Mouse (Mus musculus): Measurements from ENCODE around the gene Unc93b1. TPM values are rescaled to one million over a fixed set of nuclear protein-coding genes. Genes with fewer than 3 reads are reported as not detected.

Unc93b1 gene
- polyA plus RNA-seq, 1 experiment from 2014 or later, result 4.5 TPM

- no peak overlapping the region for H3K27ac ChIP-seq (ENCODE audit: low read depth, low read length)
- no peak overlapping the region for H3K9ac ChIP-seq (ENCODE audit: low read depth, low read length)
- 0 out of 2 replicates have a peak, but pooled peaks cover 3% of the 10 kb centered on the region for H3K36me3 ChIP-seq (ENCODE audit: control insufficient read depth, insufficient read depth, low read length)
- no peak for ATAC-seq (replicated peaks; ENCODE audit: insufficient number of reproducible peaks, low FRiP score, low TSS enrichment)
- H3K4me1 ChIP-seq (ENCODE audit: control insufficient read depth, insufficient read depth, low read length), result peaks cover 32% of the 10 kb centered on the region
- no peaks in the 10 kb centered on the region for H3K9me3 ChIP-seq (replicated peaks; ENCODE audit: control insufficient read depth, low read length)
- WGBS (ENCODE audit: insufficient replicate concordance), result 75% methylated on average over 8 of the region's 8 CpGs
- no peak overlapping the region for H3K4me2 ChIP-seq
- H3K27me3 ChIP-seq (ENCODE audit: control insufficient read depth, insufficient read depth, low read length), result no peaks in the 10 kb centered on the region
- no peak overlapping the region for H3K4me3 ChIP-seq (ENCODE audit: low read depth, low read length)
Measured at GRCm38 (mm10) chr19:3907876-3908660, 26.9 kb upstream of the Unc93b1 start.

DNA sequence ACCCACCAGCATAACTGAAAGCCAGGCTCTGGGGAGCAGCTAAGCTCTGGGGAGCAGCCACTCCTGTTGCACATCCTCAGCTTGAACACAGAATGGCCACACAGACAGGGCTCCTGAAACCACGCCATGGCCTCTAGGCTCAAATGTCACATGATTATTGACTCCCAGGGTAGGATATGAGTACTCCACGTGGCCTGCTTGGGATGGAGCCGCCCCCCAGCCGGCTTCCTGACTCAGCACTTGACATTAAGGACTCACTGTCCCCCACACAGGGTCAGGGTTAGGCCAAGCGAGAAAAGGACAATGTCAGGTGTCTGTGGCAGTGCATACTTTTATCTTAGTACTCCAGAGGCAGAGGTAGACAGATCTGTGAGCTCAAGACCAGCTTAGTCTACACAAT lies 24.8 kb upstream of the Unc93b1 start:
- H3K27ac ChIP-seq (ENCODE audit: low read depth, low read length), result no peak overlapping the region
- no peak for ATAC-seq (replicated peaks; ENCODE audit: insufficient number of reproducible peaks, low FRiP score, low TSS enrichment)
- no peak overlapping the region for H3K9ac ChIP-seq (ENCODE audit: low read depth, low read length)
- no peak overlapping the region for H3K4me2 ChIP-seq
- H3K36me3 ChIP-seq (ENCODE audit: control insufficient read depth, insufficient read depth, low read length), result 0 out of 2 replicates have a peak, but pooled peaks cover 3% of the 10 kb centered on the region
- no peaks in the 10 kb centered on the region for H3K9me3 ChIP-seq (replicated peaks; ENCODE audit: control insufficient read depth, low read length)
- no peak overlapping the region for H3K4me3 ChIP-seq (ENCODE audit: low read depth, low read length)
- H3K4me1 ChIP-seq (ENCODE audit: control insufficient read depth, insufficient read depth, low read length), result peaks cover 27% of the 10 kb centered on the region
- 79% methylated on average over 5 of the region's 5 CpGs for WGBS (ENCODE audit: insufficient replicate concordance)
- no peaks in the 10 kb centered on the region for H3K27me3 ChIP-seq (ENCODE audit: control insufficient read depth, insufficient read depth, low read length)

DNA sequence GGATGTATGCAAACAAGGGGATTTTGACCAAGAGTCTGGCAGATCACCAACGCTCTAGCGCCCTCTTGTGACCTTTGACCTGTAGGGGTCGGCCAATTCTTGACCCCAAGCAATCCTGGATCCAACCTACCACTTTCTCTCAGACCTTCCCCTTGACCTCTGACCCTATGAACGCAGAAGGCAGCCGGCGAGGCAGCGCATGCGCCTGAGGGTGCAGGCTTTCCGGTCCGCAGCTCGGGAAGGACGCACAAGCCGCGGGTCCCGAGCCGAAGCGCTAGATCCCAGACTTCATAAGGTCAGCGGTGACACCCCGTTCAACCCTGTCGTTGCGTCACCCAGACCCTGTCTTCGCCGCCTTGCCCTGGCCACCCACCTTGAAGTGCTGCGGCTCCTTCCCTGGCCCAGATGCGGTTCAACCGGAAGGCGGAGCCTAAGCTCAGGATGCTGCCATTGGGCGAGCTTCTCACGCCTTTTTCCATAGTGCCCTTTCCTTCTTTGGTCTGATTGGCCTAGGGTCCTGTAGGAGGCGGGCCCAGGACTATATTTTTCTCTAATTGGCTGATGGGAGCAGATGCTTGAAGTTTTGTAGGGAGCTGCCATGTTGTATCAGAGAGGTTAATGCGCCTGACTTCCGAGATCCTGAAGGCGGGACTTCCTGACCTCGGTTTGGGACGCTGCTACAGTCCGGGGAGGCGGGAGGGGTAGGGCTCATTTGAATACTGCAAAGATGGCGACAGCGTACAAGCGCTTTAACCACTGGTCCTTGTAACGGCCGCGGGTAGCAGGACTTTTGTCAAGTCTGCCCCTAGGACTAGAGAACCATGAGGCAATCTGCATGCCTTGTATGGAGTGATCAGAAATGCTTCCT lies 22.4 kb upstream of the Unc93b1 start, which contains the start of gene Ndufs8:
Gene Ndufs8, minus strand, starts transcription at position 438 of the 868 bp plus-strand sequence.
- ATAC-seq (replicated peaks; ENCODE audit: insufficient number of reproducible peaks, low FRiP score, low TSS enrichment), result peak; percentile 96
- peak within 1 kb of the TSS; percentile 78 for H3K27ac ChIP-seq (ENCODE audit: low read depth, low read length)
- 0 out of 2 replicates have a peak, but pooled peaks cover 3% of the 10 kb centered on the region for H3K36me3 ChIP-seq (ENCODE audit: control insufficient read depth, insufficient read depth, low read length)
- peak within 1 kb of the TSS; percentile 62 for H3K4me3 ChIP-seq (ENCODE audit: low read depth, low read length)
- peak within 1 kb of the TSS; percentile 77 for H3K9ac ChIP-seq (ENCODE audit: low read depth, low read length)
- no peaks in the 10 kb centered on the region for H3K27me3 ChIP-seq (ENCODE audit: control insufficient read depth, insufficient read depth, low read length)
- H3K9me3 ChIP-seq (replicated peaks; ENCODE audit: control insufficient read depth, low read length), result no peaks in the 10 kb centered on the region
- H3K4me1 ChIP-seq (ENCODE audit: control insufficient read depth, insufficient read depth, low read length), result peaks cover 14% of the 10 kb centered on the region
- under 1% methylated on average over 43 of the region's 43 CpGs for WGBS (ENCODE audit: insufficient replicate concordance)
- peak within 1 kb of the TSS; percentile 78 for H3K4me2 ChIP-seq

DNA sequence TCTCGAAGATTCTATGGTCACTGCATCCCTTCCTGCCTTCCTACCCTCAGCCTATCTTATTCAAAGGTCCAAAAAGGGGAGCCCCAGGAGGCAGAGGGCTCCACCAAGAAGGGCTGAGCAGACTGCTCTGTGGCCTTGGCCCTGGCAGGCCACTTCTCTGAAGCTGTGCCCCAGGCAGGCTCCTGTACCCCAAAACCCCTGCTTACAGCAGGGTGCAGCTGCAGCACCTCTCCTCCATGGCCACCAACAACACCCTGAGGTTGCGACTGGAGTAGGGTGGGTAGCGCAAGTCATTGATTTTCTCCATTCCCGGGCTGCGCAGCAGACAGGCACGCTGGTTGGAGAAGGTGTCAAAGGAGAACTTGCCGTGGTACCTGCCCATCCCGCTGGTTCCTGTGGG lies 21.3 kb upstream of the Unc93b1 start:
- WGBS (ENCODE audit: insufficient replicate concordance), result 83% methylated on average over 8 of the region's 8 CpGs

GRCm38 (mm10) chr19:3914535-3914934 lies 20.5 kb upstream of the Unc93b1 start:
- H3K4me3 ChIP-seq (ENCODE audit: low read depth, low read length), result no peak overlapping the region
- no peak overlapping the region for H3K27ac ChIP-seq (ENCODE audit: low read depth, low read length)
- ATAC-seq (replicated peaks; ENCODE audit: insufficient number of reproducible peaks, low FRiP score, low TSS enrichment), result no peak
- no peaks in the 10 kb centered on the region for H3K9me3 ChIP-seq (replicated peaks; ENCODE audit: control insufficient read depth, low read length)
- WGBS (ENCODE audit: insufficient replicate concordance), result 86% methylated on average over 5 of the region's 5 CpGs
- H3K36me3 ChIP-seq (ENCODE audit: control insufficient read depth, insufficient read depth, low read length), result no peaks in the 10 kb centered on the region
- H3K4me2 ChIP-seq, result no peak overlapping the region
- peaks cover 17% of the 10 kb centered on the region for H3K4me1 ChIP-seq (ENCODE audit: control insufficient read depth, insufficient read depth, low read length)
- H3K9ac ChIP-seq (ENCODE audit: low read depth, low read length), result no peak overlapping the region
- H3K27me3 ChIP-seq (ENCODE audit: control insufficient read depth, insufficient read depth, low read length), result no peaks in the 10 kb centered on the region

More for the DNA sequence above, 21.3 kb upstream of the Unc93b1 start:
- H3K27me3 ChIP-seq (ENCODE audit: control insufficient read depth, insufficient read depth, low read length), result no peaks in the 10 kb centered on the region
- peak overlapping the region; percentile 67 for H3K4me2 ChIP-seq
- H3K4me3 ChIP-seq (ENCODE audit: low read depth, low read length), result peak overlapping the region; percentile 62
- ATAC-seq (replicated peaks; ENCODE audit: insufficient number of reproducible peaks, low FRiP score, low TSS enrichment), result no peak
- peaks cover 14% of the 10 kb centered on the region for H3K4me1 ChIP-seq (ENCODE audit: control insufficient read depth, insufficient read depth, low read length)
- peak overlapping the region; percentile 77 for H3K9ac ChIP-seq (ENCODE audit: low read depth, low read length)
- H3K9me3 ChIP-seq (replicated peaks; ENCODE audit: control insufficient read depth, low read length), result no peaks in the 10 kb centered on the region
- H3K27ac ChIP-seq (ENCODE audit: low read depth, low read length), result peak overlapping the region; percentile 78; the same call in 1 of the 2 replicates
- H3K36me3 ChIP-seq (ENCODE audit: control insufficient read depth, insufficient read depth, low read length), result no peaks in the 10 kb centered on the region

GRCm38 (mm10) chr19:3916727-3917126 lies 18.3 kb upstream of the Unc93b1 start:
- no peak for ATAC-seq (replicated peaks; ENCODE audit: insufficient number of reproducible peaks, low FRiP score, low TSS enrichment)
- Histone ChIP-seq H3K9ac (ENCODE audit: low read depth, low read length) (0 out of 2 replicates have a peak overlapping the region, but pooled peaks have one; percentile 34), H3K4me1 (ENCODE audit: control insufficient read depth, insufficient read depth, low read length) (peaks cover 14% of the 10 kb centered on the region), H3K4me3 (ENCODE audit: low read depth, low read length) (no peak overlapping the region), H3K9me3 (replicated peaks; ENCODE audit: control insufficient read depth, low read length) (no peaks in the 10 kb centered on the region), H3K4me2 (no peak overlapping the region), H3K27me3 (ENCODE audit: control insufficient read depth, insufficient read depth, low read length) (no peaks in the 10 kb centered on the region), H3K27ac (ENCODE audit: low read depth, low read length) (no peak overlapping the region), H3K36me3 (ENCODE audit: control insufficient read depth, insufficient read depth, low read length) (no peaks in the 10 kb centered on the region)
- 75% methylated on average over 11 of the region's 11 CpGs for whole genome bisulfite sequencing (ENCODE audit: insufficient replicate concordance)

- no peak overlapping the region for H3K4me2 ChIP-seq
- no peak overlapping the region for H3K4me3 ChIP-seq (ENCODE audit: low read depth, low read length)
- no peaks in the 10 kb centered on the region for H3K27me3 ChIP-seq (ENCODE audit: control insufficient read depth, insufficient read depth, low read length)
- H3K4me1 ChIP-seq (ENCODE audit: control insufficient read depth, insufficient read depth, low read length), result peaks cover 3% of the 10 kb centered on the region; the same call in 1 of the 2 replicates
- no peak overlapping the region for H3K27ac ChIP-seq (ENCODE audit: low read depth, low read length)
- H3K36me3 ChIP-seq (ENCODE audit: control insufficient read depth, insufficient read depth, low read length), result no peaks in the 10 kb centered on the region
- H3K9me3 ChIP-seq (replicated peaks; ENCODE audit: control insufficient read depth, low read length), result no peaks in the 10 kb centered on the region
- H3K9ac ChIP-seq (ENCODE audit: low read depth, low read length), result no peak overlapping the region
- no peak for ATAC-seq (replicated peaks; ENCODE audit: insufficient number of reproducible peaks, low FRiP score, low TSS enrichment)
Measured at GRCm38 (mm10) chr19:3919928-3920327, 15.1 kb upstream of the Unc93b1 start.

- Histone ChIP-seq H3K9ac (ENCODE audit: low read depth, low read length) (no peak overlapping the region), H3K9me3 (replicated peaks; ENCODE audit: control insufficient read depth, low read length) (no peaks in the 10 kb centered on the region), H3K4me2 (no peak overlapping the region), H3K4me3 (ENCODE audit: low read depth, low read length) (no peak overlapping the region), H3K27ac (ENCODE audit: low read depth, low read length) (no peak overlapping the region), H3K36me3 (ENCODE audit: control insufficient read depth, insufficient read depth, low read length) (no peaks in the 10 kb centered on the region), H3K4me1 (ENCODE audit: control insufficient read depth, insufficient read depth, low read length) (peaks cover 3% of the 10 kb centered on the region; the same call in 1 of the 2 replicates), H3K27me3 (ENCODE audit: control insufficient read depth, insufficient read depth, low read length) (no peaks in the 10 kb centered on the region)
- ATAC-seq (replicated peaks; ENCODE audit: insufficient number of reproducible peaks, low FRiP score, low TSS enrichment), result no peak
- WGBS (ENCODE audit: insufficient replicate concordance), result 58% methylated on average over 10 of the region's 10 CpGs
Measured at GRCm38 (mm10) chr19:3922661-3923371, 12.2 kb upstream of the Unc93b1 start.

Measured in heart, embryonic 11.5 days (tissue).